Mouse (Mus musculus) lung, adult 18-20 months (tissue): ENCODE measurements at regions not wholly inside any gene's neighbourhood (a gene's known extent, or its start where the extent isn't known, plus 50 kb on each side); places are given as distances from the start of the nearest gene placed in this dataset.

Source experiments
- DNase-seq, 2 experiments: peaks; one replicate each; pipeline ENCODE4 v3.0.0; 2022; ENCODE audit warnings: mixed read lengths in 2 of 2

DNA sequence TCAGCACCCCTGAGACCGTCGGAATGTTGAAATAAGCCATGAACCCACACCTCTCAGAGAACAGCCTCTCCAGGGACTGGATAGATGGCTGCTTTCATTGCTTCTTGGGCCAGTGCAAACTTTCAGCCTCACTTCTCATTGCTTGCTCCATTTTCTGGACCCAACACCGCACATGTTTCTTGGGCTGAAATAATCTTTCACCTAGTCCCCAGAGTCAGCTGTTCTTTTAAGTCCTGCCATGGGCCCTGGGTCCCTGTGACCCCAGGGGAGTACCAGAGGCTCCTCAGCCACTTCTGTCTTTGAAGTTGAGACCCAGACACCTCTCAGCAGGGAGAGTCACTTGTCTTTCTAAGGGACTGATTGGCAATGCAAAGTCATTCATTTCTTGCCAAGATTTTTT is 201.4 kb downstream of the Fndc1 start:
- DNase-seq: no peak

DNA sequence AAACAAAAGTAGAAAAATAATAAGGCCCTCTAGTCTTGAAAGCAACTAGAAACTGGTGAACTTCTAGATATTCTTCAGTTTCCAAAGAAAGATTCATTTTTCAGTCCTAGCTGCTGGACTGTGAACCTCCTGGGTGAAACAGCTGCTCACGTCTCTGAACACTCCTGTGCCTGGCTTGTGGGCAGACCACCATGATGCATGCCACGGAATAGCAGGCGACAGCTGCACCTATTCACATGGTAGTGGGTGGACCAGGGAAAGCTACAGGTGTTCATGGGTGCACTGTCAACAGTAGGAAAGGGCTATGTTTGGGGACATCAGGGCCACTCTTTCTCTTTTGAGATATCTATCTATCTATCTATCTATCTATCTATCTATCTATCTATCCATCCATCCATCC is 203.7 kb downstream of the Fndc1 start:
- DNase-seq: no peak

DNA sequence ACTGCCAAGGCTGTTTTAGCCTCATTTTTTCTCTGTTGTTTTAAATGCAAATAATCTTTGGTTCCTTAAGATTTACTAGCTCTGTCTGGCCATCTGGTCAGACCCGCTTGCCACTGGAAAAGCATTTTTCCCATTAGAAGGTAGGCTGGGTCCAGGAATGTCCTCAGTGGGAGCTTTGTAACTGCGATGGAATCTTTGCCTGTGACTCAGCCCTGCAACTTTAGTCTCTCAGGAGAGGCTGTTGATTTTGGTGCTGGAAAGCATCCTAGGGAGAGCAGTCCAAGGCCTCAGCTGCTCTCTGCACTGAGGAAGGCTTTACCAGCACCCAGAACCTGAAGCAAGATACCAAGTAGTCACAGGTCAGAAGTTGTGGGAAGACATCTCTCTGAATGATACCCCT is 205.8 kb downstream of the Fndc1 start:
- DNase-seq: peak in 1 of 2 experiments; percentile 13

DNA sequence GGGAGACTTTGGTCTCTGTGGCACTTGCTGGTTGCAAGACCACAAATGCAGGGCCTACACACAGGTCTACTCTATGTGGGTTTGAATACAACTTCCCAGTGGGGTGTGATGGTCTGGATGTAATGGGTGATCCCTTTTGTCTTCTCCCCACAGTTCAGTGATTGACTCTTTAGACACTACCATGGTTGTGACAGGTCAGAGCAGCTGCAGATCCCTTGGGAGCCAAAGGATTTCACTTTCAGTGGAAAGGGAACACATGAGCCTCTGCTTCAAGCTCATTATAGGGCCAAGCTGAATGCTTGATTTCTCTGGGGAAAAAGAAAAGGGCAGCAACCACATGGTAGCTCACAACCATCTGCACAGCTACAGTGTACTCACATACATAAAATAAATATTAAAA is 206.9 kb downstream of the Fndc1 start:
- no peak for DNase-seq

DNA sequence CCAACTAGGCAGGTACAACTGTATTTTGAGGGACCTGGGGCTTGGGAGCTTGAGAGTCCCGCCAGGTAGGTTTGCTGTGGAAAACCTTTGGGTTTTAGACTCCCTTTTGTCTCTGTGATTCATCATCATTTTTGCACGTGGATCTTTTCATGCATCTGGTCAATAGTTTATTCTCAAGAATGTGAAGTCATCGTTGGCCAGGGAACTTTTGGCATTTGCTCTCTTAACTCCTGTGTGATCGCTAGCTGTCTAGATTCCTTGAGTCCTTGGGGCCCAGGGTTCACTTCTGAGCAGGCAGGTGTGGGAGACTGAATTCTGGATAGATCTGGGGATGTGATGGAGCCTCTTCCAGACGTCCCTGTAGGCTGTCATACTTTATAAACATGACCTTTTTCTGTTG is 207.5 kb downstream of the Fndc1 start:
- DNase-seq: no peak

DNA sequence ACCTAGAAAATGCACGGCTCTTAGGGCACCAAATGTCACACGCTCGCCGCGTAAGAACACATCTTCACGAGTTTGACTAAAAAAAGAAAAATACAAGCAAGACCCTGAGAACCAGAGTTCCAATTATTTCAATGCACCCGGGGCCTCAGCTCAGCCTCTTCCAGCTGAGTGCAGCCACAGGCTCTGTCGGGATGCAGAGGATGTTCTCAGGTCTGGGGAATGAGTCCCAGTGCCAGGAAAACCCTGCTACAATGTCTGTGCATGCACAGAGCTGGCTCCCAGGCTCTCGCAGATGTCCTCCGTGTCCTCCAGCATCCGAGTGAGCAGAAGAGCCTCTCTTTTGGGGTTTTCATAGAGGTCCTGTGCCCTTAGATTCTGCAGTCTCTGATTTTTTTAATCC is 219.1 kb downstream of the Fndc1 start:
- DNase-seq: no peak

DNA sequence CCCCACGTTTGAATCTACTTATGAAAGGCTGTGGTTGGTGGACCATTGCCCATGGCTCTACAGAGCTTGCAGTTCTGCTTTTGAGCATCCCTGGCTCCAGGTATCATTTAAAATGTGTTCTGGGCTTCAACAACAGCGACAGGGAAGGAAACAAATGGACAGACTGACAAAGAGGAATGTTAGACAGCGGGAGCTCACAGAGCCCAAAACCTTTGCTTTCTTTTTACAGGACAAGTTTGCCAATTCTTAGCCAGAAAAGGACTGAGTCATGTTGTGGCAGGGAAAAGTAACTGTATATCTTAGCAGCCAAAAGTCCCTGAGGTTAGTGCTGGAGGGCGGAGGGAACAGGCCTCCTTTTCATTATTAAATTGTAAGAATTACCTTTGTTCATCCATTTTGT is 219.7 kb downstream of the Fndc1 start:
- no peak for DNase-seq

DNA sequence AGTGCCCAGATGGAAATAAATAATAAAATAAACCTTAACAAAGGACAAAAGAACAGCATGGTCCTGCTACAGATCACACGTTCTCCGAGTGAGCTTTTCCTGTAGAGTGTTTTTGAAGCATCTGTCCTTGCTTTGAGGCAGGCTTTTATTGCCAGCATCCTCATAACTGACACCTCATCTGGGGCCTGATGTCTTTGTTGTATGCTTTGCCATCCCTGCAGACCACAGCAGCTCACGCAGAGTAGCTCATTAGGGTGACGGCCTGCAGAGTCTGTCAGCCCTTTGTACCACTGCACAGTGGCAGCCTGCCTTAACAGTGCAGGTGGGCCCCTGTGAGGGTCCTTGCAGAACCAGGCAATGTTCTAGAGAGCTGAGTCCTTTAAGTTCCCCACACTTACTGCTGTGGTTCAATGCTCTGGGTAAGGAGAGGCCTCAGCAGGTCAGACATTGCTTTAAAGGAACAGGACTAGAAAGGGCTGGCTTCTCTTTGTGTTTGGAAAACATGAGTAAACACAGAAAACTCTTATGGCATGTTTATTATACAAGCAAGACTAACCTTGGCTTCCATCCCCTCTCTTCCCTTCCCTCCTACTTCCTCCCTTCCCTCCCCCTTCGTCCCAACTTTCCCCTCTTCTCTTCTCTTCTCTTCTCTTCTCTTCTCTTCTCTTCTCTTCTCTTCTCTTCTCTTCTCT is 219.7 kb upstream of the Unc93a2 start:
- no peak for DNase-seq

DNA sequence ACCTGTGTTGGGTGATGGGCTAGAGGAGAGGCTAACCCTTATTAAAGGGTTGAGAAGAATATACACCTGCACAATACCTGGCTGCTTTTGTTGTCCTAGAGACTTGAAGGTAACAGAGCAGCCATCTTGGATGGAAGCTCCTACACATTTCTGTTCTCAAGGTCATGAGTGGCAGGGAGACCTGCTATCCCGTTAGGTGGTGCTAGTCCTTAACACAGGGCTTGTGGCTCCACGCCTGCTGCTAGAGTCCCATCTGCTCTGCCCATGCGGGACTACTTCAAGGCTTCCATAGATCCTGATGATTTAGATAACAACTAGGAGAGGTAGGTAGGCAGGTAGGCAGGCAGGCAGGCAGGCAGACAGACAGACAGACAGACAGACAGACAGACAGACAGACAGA is 218.8 kb upstream of the Unc93a2 start:
- no peak for DNase-seq

DNA sequence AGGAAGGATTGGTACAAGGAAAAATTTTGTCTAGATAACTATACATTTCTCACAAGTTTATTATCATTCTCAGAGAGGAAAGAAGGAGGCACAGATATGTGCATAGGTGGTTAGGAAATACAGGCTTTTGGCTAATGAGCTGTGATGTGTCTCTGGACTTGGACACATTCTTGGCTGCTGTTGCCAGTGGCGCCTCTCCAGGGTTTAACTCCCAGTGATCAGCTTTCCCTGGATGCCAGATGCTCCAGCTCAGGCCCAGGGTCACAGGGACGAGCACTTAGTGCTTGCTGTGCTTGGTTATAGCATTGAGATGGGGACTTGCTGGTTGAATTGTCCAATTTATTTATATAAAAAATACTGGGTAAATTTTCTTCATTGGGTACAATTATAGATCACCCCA is 215.3 kb upstream of the Unc93a2 start:
- peak; percentile 44 to 60 for DNase-seq

DNA sequence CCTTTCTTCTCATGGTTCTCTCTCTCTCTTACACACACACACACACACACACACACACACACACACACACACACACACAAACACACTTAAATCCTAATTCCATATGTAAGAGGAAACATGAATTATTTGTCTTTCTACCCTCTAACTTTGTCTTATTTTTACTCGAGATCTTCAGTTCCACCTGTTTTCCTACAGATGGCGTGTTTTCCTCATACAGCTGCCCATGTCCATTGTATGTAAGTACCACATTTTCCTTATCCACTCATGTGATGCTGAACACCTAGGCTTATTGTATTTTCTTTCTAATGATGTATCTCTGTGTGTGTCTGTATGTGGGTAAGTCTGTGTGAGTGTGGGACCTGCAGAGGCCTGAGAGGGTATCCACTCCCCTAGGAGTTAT is 212.2 kb upstream of the Unc93a2 start:
- no peak for DNase-seq

DNA sequence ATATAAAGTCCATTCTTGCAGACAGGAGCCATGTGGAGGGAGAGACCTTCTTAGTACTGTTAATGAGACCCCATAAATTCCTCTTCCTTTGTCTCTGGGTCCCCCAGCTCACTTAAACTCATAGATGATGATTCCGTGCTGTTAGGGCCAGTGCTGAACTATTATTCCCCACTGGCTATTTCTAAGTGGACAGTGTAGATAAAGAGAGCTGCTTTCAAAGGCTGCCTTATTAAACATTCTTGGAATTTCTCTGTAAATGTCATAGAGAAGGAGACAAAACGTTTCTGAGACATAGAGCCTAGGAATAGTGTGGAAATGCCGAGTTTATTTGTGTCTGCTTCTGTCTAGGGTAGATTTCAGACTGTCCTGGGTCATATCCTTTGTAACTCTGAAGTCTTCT is 209.5 kb upstream of the Unc93a2 start:
- DNase-seq: no peak

DNA sequence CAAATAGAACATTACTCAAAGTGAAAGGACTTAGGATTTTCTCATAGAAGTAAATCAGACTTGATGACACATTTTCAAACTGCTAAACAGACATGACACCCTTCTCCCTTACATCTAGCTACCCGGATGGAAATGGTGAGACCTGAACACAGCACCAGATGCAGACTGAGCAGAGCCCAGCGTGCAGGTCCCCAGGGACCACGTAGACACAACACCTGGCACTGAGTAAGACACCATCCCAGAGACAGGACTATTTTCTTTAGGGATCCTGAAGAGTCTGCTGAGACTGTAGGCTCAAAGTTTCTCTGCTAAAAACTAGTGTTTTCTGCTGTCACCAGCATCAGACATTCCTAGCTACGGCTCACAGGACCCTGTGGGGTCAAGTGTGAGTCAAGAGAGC is 207.2 kb upstream of the Unc93a2 start:
- DNase-seq: no peak

DNA sequence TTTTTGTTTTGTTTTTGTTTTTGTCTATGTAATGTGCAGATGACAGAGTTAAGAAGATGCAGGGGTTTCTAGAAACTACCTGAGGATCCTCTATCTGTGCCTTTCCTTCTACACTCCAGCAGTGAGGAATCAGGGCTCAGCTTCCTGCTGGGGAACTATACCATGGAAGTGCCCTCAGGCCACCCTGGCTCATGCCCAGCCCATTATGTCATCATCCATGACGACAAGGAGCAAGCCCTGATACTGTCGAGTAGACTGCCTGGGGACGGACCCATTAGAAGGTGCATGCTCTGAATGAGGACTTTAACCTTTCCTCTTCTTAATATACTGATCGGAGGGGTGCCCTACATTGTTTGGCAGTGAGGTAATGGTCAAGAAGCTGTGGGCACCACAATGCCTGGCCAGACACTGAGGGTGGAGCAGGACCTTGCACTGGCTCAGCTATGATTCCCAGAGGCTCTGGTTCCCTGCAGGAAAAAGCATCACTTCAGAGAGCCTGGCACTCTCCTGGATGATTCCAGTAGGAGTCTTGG is 197.7 kb upstream of the Unc93a2 start:
- DNase-seq: no peak

DNA sequence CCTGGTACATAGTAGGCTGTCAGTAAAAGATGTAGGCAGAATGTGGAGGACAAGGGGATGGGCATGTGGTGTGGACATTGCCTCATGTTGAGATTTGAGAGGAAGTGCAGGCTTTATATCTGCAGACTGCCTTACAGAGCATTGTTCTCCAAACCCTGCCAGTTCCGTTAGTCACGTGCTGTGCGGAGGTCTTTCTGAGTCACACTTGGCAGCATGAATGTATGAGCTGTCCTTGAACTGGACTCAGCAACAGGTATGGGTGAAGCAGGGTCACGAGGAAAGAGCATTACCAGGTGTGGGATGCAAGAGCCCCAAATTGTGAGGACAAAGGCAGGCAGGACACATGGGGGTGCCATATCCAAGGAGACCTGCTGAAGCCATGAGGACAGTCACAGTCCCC is 193.8 kb upstream of the Unc93a2 start:
- DNase-seq: no peak

DNA sequence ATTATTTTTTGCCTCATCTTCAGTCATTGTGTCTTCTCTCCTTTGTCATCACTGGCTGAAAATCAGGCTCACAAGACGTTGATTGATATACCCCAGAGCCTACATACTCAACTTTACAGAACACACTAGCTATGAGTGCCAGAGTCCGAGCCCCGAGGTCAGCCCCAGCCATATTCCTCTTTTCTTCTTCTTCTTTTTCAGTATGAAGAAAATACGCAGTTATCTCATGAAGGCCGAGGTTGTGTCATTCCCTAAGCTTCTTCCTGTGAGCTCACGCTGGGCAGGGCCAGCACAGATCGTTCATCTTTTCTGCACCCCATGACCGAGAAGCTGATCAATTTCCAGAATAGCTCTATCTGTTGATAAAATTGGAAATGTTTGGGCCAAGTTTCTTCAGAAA is 192.7 kb upstream of the Unc93a2 start:
- DNase-seq: no peak

DNA sequence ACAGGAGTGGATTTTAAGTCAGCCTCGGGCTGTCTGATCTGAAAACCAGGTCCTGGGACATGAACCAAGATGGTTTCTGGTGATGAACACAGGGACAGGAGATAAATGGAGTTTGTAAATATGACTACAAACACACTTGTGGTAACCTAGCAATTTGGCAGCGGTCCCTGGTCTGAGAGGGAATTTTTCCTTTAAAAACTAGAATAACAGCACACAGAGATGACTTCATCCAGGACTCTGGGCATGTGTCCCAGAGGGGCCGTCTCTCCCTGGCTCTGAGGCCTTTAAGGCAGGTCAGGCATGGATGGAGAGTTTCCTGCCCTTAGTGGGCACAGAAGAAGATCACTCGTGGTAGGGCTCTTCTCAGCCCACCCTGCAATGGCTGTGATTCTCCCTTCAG is 192.0 kb upstream of the Unc93a2 start:
- peak; percentile 53 to 62 for DNase-seq

DNA sequence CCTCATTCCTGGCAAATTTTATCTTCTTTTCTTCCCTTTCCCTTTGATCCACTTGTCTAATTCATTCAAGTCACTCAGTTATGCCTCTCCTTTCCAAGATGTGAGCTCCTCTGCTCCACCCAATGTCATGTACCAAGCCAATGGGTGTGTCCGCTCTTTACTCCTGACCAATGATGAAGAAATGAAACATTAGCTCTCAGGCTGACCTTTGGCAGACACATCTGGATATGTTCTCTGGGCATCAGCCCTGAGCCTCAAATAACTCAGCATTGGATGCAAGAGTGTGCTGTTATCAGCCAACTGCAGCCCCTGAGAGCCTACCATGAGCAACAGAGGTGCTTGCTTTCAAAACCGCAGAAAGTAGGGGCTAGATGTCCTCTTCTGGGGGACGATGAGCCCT is 186.2 kb upstream of the Unc93a2 start:
- peak; percentile 16 to 29 for DNase-seq

DNA sequence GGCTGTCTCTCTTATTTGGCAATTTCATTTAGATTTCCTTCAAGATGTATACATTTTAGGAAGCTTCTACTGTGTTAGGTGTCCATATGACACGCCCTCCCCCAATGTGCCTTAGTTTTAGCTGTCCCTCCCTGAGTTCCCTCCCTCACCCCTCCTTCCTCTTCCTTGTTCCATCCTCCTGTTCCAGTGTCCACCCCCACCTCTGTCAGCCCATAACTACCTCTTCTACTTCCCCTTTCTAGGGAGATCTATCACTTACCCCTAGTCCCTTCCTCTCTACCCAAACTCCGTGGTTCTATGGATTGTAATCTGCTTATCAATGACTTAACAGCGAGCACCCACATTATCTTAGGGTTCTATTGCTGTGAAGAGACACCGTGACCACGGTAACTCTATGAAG is 183.2 kb upstream of the Unc93a2 start:
- no peak for DNase-seq

DNA sequence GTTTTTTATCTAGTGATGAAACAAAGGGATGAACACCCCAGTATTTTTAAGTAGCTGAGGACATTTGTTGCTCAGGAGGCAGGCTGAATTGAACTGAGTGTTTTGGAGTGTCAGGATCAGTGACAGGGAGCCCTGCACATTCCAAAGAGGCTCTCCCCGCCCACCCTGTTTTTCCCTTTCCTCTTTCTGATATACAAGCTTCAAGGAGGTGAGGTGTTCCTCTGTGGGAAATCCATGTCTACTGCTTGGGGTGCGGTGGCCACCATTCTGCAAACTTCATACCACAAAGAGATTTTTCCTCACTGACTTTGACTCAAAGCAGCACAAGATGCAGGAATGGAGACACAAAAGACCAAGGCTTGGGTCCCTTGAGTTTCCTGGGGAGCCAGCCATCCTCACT is 180.5 kb upstream of the Unc93a2 start:
- no peak for DNase-seq

DNA sequence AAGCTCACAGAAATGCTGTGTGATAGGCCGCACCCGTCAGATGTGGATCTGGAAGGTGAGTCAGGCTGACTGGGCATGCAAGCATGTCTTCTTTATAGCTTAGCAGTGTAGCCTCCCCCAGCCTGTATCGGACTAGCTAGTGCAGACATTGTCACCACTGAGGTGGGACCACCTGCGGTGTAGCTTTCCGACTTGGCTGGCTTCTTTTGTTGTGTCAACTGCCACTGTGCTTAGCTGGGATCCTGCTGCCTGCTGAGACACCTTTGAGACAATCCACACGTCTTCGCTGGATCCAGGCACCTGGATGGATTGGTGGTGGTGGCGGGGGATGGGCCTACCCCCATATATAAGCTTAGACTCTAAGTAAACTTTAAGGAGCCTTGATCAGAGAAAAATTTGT is 177.7 kb upstream of the Unc93a2 start:
- no peak for DNase-seq

DNA sequence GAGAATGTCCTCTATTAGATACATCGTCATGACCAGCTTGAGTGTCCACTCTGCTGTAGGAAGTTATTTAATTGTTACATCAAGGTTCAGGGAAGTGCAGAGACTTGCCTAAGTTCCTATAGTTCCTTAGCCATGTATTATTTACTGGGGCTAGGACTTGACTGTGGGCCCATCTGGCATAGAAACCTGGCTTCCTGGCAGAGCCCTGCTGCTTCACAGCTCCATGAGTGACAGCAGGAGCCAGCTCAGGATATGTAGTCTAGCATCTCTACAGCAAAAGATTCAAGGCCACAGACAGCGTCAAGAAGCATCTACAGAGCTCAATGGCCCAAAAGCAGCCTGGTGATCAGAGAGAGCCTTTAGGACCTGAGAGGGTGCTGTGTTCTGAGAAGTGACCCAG is 163.2 kb upstream of the Unc93a2 start:
- no peak for DNase-seq

DNA sequence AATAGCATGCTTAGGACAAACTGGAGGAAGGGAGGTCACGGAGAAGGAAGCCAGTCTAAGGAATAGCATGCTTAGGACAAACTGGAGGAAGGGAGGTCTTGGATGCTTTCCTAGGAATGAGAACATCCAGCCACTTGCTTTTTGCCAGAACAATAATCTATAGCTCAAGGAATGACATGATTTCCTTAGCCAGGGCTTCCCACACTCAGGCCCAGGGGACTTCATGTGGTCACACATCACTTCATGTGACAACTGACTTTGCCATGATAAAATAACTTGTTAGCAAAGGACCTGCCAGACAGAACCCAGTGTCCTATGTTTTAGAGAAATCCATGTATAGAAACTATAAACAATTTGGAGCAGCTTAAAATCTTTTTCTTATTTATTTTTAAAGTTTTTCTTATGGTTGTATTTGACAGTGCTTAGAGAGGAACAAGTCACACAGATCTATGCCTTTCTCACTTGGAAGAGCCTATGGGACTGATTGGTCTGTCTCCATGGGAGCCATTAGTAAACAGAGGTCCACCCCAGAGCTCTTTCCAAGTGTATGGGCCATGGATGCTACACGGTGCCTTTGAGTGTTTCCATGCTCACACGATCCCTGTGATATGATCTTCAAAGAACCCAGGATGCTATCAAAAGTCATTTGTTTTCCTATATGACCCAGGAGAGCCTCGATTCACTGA is 153.3 kb upstream of the Unc93a2 start:
- no peak for DNase-seq

DNA sequence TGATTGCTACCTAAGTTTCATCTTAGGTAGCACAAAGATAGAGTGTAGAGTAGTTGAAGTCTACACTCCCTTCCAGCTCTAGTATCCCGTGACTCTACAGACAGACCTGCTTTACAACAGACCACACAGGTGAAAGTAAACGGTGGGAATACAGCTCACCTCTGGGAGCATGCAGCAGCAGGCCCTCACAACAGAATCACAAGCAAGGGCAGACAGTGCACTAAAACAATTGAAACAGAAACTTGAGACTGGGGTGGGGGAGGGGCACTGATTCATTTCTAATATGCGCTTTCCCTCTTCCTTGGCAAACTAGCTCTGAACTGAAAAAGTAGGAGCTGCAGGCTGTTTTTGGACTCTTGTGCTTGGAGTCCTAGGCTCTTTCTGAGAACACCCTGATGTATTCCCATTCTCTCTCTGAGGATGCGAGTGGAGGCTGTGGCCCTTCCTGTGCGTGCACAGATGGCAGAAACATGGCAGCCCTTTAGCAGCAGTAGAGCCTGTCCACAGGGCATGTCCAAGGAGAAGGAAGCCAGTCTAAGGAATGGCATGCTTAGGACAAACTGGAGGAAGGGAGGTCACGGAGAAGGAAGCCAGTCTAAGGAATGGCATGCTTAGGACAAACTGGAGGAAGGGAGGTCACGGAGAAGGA is 152.5 kb upstream of the Unc93a2 start:
- no peak for DNase-seq
